Mouse (Mus musculus) midbrain, embryonic 12.5 days (tissue): ENCODE measurements around the gene Rbfox1. TPM values are rescaled to one million over a fixed set of nuclear protein-coding genes. Genes with fewer than 3 reads are reported as not detected.

Source experiments
- ATAC-seq: fragments of 200-750 bp; cut with Nextera tagmentation; 2 replicates; pipeline ENCODE4 v1.8.0; 2017; ENCODE audit warnings: low read depth, moderate TSS enrichment, moderate library complexity; ENCODE audit not compliant: low FRiP score
- H3K27ac ChIP-seq: fragments of 300-500 bp; sonication (generic); replicated peaks from 2 replicates; pipeline ENCODE4 v1.5.1; 2016; ENCODE audit warnings: mild to moderate bottlenecking
- H3K27me3 ChIP-seq: fragments of 300-500 bp; sonication (generic); 2 replicates; pipeline ENCODE4 v1.6.1; 2016; ENCODE audit warnings: mild to moderate bottlenecking
- H3K36me3 ChIP-seq: fragments of 300-500 bp; sonication (generic); 2 replicates; pipeline ENCODE4 v1.6.1; 2016
- H3K4me1 ChIP-seq: fragments of 300-500 bp; sonication (generic); 2 replicates; pipeline ENCODE4 v1.6.1; 2016
- H3K4me2 ChIP-seq: fragments of 300-500 bp; sonication (generic); replicated peaks from 2 replicates; pipeline ENCODE4 v1.6.1; 2016; ENCODE audit warnings: mild to moderate bottlenecking, moderate library complexity
- H3K4me3 ChIP-seq: fragments of 300-500 bp; sonication (generic); 2 replicates; pipeline ENCODE4 v1.5.1; 2016; ENCODE audit warnings: mild to moderate bottlenecking
- H3K9ac ChIP-seq: fragments of 300-500 bp; sonication (generic); replicated peaks from 2 replicates; pipeline ENCODE4 v1.6.1; 2016; ENCODE audit warnings: mild to moderate bottlenecking, moderate library complexity
- H3K9me3 ChIP-seq: fragments of 300-500 bp; sonication (generic); 2 replicates; pipeline ENCODE4 v1.6.1; 2016; ENCODE audit warnings: mild to moderate bottlenecking
- WGBS: fragments of 180-500 bp; shearing (Covaris S2); methylation state at CpG from one replicate; pipeline ENCODE4 v1.1.7; 2016; 5-methylcytosine and 5-hydroxymethylcytosine counted together
- polyA plus RNA-seq: library from polyadenylated mRNA; unstranded; fragments of >200 nt; fragmentation: Nextera tagmentation; extraction: Ambion mirVana; gene quantifications from 2 replicates; pipeline ENCODE4 v1.2.1, GENCODE M21; 2016

The Rbfox1 gene
- polyA plus RNA-seq, 1 experiment from 2014 or later, result 32.9 TPM

- Histone ChIP-seq H3K4me3 (no peak overlapping the region), H3K36me3 (no peaks in the 10 kb centered on the region), H3K9me3 (no peaks in the 10 kb centered on the region), H3K9ac (no peak overlapping the region), H3K4me1 (no peaks in the 10 kb centered on the region; the same call in none of the 2 replicates), H3K4me2 (no peak overlapping the region), H3K27me3 (no peaks in the 10 kb centered on the region), H3K27ac (no peak overlapping the region)
- 90% methylated on average over 3 of the region's 3 CpGs for WGBS
- no peak for ATAC-seq
These were observed 1566.0 kb downstream of the Rbfox1 start for GRCm38 (mm10) chr16:7451193-7451592.

DNA sequence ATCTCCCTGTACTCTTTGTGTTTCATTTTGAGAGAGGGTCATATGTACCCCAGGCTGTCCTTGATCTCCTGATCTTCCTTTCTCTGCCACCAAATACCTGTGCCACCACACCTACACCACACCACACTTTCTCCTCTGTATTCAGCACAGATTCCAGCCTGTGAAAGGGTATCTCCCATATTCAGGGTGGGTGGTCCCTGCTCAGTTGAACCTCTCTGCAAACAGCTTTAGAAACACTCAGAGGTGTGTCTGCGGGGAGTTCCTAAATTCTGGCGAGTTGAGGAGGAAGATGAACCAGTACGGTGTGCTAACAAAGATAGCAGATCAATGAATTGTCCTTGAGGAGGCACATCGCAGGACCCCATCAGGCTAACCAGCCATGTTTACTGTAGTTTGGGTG lies 1572.4 kb downstream of the Rbfox1 start:
- H3K27ac ChIP-seq, result no peak overlapping the region
- WGBS, result 70% methylated on average over 4 of the region's 4 CpGs
- H3K36me3 ChIP-seq, result no peaks in the 10 kb centered on the region
- H3K4me1 ChIP-seq, result peaks cover 3% of the 10 kb centered on the region; the same call in 1 of the 2 replicates
- no peaks in the 10 kb centered on the region for H3K27me3 ChIP-seq
- H3K9ac ChIP-seq, result no peak overlapping the region
- ATAC-seq, result no peak
- H3K9me3 ChIP-seq, result no peaks in the 10 kb centered on the region
- no peak overlapping the region for H3K4me2 ChIP-seq
- no peak overlapping the region for H3K4me3 ChIP-seq
